ENCODE assay signal across 7 mouse cellular contexts in genomic region chr4:63019428-63019858, GRCm38 (mm10). TPM values are rescaled to one million over a fixed set of nuclear protein-coding genes. Genes with fewer than 3 reads are reported as not detected.
DNase-seq lines count a peak whose midpoint lies in the region; ATAC-seq and TF ChIP-seq lines count a peak whose summit lies in the region.

No protein-coding gene starts in this region.

- no peak overlapping the region for H3K27ac ChIP-seq in midbrain, embryonic 11.5 days (ENCODE audit: low read depth, low read length)
- H3K27ac ChIP-seq in midbrain, embryonic 10.5 days (replicated peaks) = no peak overlapping the region; the same call in 1 of the 2 replicates
- no peak overlapping the region for H3K27ac ChIP-seq in forebrain, postnatal 0 days (ENCODE audit: low read depth, low read length)
- no peak overlapping the region for H3K27ac ChIP-seq in kidney, postnatal 0 days
- H3K27ac ChIP-seq in stomach, embryonic 14.5 days (ENCODE audit: low read length) = no peak overlapping the region

- no peaks in the 10 kb centered on the region for H3K9me3 ChIP-seq in midbrain, embryonic 11.5 days (ENCODE audit: control insufficient read depth, low read length)
- H3K9me3 ChIP-seq in midbrain, embryonic 10.5 days (replicated peaks) = peaks cover 5% of the 10 kb centered on the region; the same call in 1 of the 2 replicates
- H3K9me3 ChIP-seq in forebrain, postnatal 0 days (ENCODE audit: low read length) = no peaks in the 10 kb centered on the region
- H3K9me3 ChIP-seq in kidney, postnatal 0 days (replicated peaks; ENCODE audit: low read length) = no peaks in the 10 kb centered on the region
- H3K9me3 ChIP-seq in stomach, embryonic 14.5 days (ENCODE audit: control insufficient read depth, low read depth, low read length) = no peaks in the 10 kb centered on the region

- no peak overlapping the region for H3K9ac ChIP-seq in midbrain, embryonic 11.5 days (ENCODE audit: low read length)
- H3K9ac ChIP-seq in forebrain, postnatal 0 days = no peak overlapping the region
- H3K9ac ChIP-seq in kidney, postnatal 0 days (ENCODE audit: low read depth, low read length) = no peak overlapping the region
- no peak overlapping the region for H3K9ac ChIP-seq in stomach, embryonic 14.5 days (replicated peaks; ENCODE audit: low read depth, low read length)

- H3K4me1 ChIP-seq in midbrain, embryonic 11.5 days (ENCODE audit: control insufficient read depth, insufficient read depth, low read length) = no peaks in the 10 kb centered on the region
- H3K4me1 ChIP-seq in midbrain, embryonic 10.5 days = peaks cover 4% of the 10 kb centered on the region; the same call in 1 of the 2 replicates
- no peaks in the 10 kb centered on the region for H3K4me1 ChIP-seq in forebrain, postnatal 0 days (ENCODE audit: insufficient read depth)
- H3K4me1 ChIP-seq in kidney, postnatal 0 days (replicated peaks; ENCODE audit: insufficient read depth, low read length) = peaks cover 7% of the 10 kb centered on the region
- peaks cover 12% of the 10 kb centered on the region; the same call in 1 of the 2 replicates for H3K4me1 ChIP-seq in stomach, embryonic 14.5 days (ENCODE audit: control insufficient read depth, insufficient read depth, low read length)

- no peaks in the 10 kb centered on the region for H3K36me3 ChIP-seq in midbrain, embryonic 11.5 days (ENCODE audit: control insufficient read depth, insufficient read depth, low read length)
- H3K36me3 ChIP-seq in midbrain, embryonic 10.5 days = peaks cover 6% of the 10 kb centered on the region; the same call in 1 of the 2 replicates
- H3K36me3 ChIP-seq in forebrain, postnatal 0 days (ENCODE audit: insufficient read depth) = no peaks in the 10 kb centered on the region
- no peaks in the 10 kb centered on the region for H3K36me3 ChIP-seq in kidney, postnatal 0 days (ENCODE audit: insufficient read depth, low read length)
- no peaks in the 10 kb centered on the region for H3K36me3 ChIP-seq in stomach, embryonic 14.5 days (ENCODE audit: control insufficient read depth, insufficient read depth, low read length)

- 81% methylated on average over 4 of the region's 4 CpGs for WGBS in midbrain, embryonic 11.5 days
- WGBS in midbrain, embryonic 10.5 days = 79% methylated on average over 4 of the region's 4 CpGs
- WGBS in forebrain, postnatal 0 days = 77% methylated on average over 4 of the region's 4 CpGs
- WGBS in kidney, postnatal 0 days = 70% methylated on average over 4 of the region's 4 CpGs
- 79% methylated on average over 4 of the region's 4 CpGs for WGBS in stomach, embryonic 14.5 days

- H3K27me3 ChIP-seq in midbrain, embryonic 11.5 days (ENCODE audit: control insufficient read depth, insufficient read depth, low read length) = no peaks in the 10 kb centered on the region
- H3K27me3 ChIP-seq in midbrain, embryonic 10.5 days (ENCODE audit: low read depth, poor library complexity, severe bottlenecking) = no peaks in the 10 kb centered on the region
- no peaks in the 10 kb centered on the region for H3K27me3 ChIP-seq in forebrain, postnatal 0 days (ENCODE audit: insufficient read depth, low read length)
- H3K27me3 ChIP-seq in kidney, postnatal 0 days (ENCODE audit: insufficient read depth, low read length) = no peaks in the 10 kb centered on the region
- H3K27me3 ChIP-seq in stomach, embryonic 14.5 days (ENCODE audit: control insufficient read depth, insufficient read depth, low read length) = no peaks in the 10 kb centered on the region

- peak; percentile 38; the same call in 1 of the 2 replicates for ATAC-seq in midbrain, embryonic 11.5 days (ENCODE audit: low FRiP score)
- ATAC-seq in forebrain, postnatal 0 days = no peak
- ATAC-seq in kidney, postnatal 0 days (replicated peaks; ENCODE audit: low FRiP score, low read depth) = peak; percentile 93
- peak; percentile 82 for ATAC-seq in stomach, embryonic 14.5 days (ENCODE audit: insufficient number of reproducible peaks, insufficient read depth, low FRiP score, low read depth)
- no peak for ATAC-seq in megakaryocyte progenitor cell, adult 5-6 weeks (replicated peaks; ENCODE audit: poor library complexity)

- H3K4me3 ChIP-seq in midbrain, embryonic 11.5 days (ENCODE audit: low read depth, low read length) = no peak overlapping the region
- H3K4me3 ChIP-seq in midbrain, embryonic 10.5 days = no peak overlapping the region
- no peak overlapping the region for H3K4me3 ChIP-seq in forebrain, postnatal 0 days (ENCODE audit: low read depth, low read length)
- H3K4me3 ChIP-seq in kidney, postnatal 0 days (replicated peaks; ENCODE audit: low read depth, low read length) = no peak overlapping the region
- H3K4me3 ChIP-seq in stomach, embryonic 14.5 days (ENCODE audit: low read depth, low read length) = no peak overlapping the region

- TF ChIP-seq CTCF in forebrain, postnatal 0 days (IDR thresholded peaks at IDR 0.05; ENCODE audit: low read depth) = peak; percentile 39; the same call in 1 of the 2 replicates
- TF ChIP-seq CTCF in kidney, postnatal 0 days (IDR thresholded peaks at IDR 0.05; ENCODE audit: low read depth) = peak; percentile 73

- DNase-seq in midbrain, embryonic 11.5 days (ENCODE audit: low spot score, missing footprints) = peak; percentile 75
- no peak for DNase-seq in midbrain, embryonic 10.5 days (ENCODE audit: low spot score)
- no peak for DNase-seq in forebrain, postnatal 0 days
- DNase-seq in kidney, postnatal 0 days (ENCODE audit: low spot score) = peak; percentile 68
- no peak for DNase-seq in T-cell, adult 2 months (ENCODE audit: low spot score)

- no peak overlapping the region for H3K4me2 ChIP-seq in midbrain, embryonic 11.5 days
- H3K4me2 ChIP-seq in forebrain, postnatal 0 days (ENCODE audit: low read depth) = no peak overlapping the region
- H3K4me2 ChIP-seq in kidney, postnatal 0 days (ENCODE audit: low read length) = no peak overlapping the region
- H3K4me2 ChIP-seq in stomach, embryonic 14.5 days (replicated peaks; ENCODE audit: low read depth, low read length) = no peak overlapping the region

RNA-seq across cellular contexts. Expression of gene Zfp618, which starts 54.1 kb away (rescaled TPM):
- 23.6 and 27.7 TPM in 2 replicates for polyA plus RNA-seq in midbrain, embryonic 11.5 days (2014; fragmentation: Nextera tagmentation; extraction: Ambion mirVana)
- polyA plus RNA-seq in midbrain, embryonic 10.5 days (2016; fragmentation: Nextera tagmentation; extraction: Ambion mirVana) = 23.9 and 26.6 TPM in 2 replicates
- 13.8 and 21.9 TPM in 2 replicates for total RNA-seq in forebrain, postnatal 0 days (2014; rRNA removed)
- 5.5 and 11.1 TPM in 2 replicates for polyA plus RNA-seq in forebrain, postnatal 0 days (2015; fragmentation: Nextera tagmentation; extraction: Ambion mirVana)
- 26.6 and 27.6 TPM in 2 replicates for polyA plus RNA-seq in kidney, postnatal 0 days (2015; fragmentation: Nextera tagmentation; extraction: Ambion mirVana)
- polyA plus RNA-seq in stomach, embryonic 14.5 days (2014; fragmentation: Nextera tagmentation; extraction: Ambion mirVana) = 27.1 and 32.0 TPM in 2 replicates
- 0.20 and 0.44 TPM in 2 replicates for total RNA-seq in megakaryocyte progenitor cell, adult 5-6 weeks (2015)
- total RNA-seq in megakaryocyte progenitor cell, adult 5-6 weeks (2017) = 0.08 and 0.27 TPM in 2 replicates

Comparison
In these comparisons a context has a peak if more than half of its experiments do, and no peak if none do; other contexts are left out.
1. DNase-seq: peak in midbrain, embryonic 11.5 days (single experiment) and kidney, postnatal 0 days (single experiment); none in midbrain, embryonic 10.5 days (single experiment), forebrain, postnatal 0 days (single experiment) and T-cell, adult 2 months (single experiment).
2. ATAC-seq: peak in midbrain, embryonic 11.5 days (single experiment), kidney, postnatal 0 days (single experiment) and stomach, embryonic 14.5 days (single experiment); none in forebrain, postnatal 0 days (single experiment) and megakaryocyte progenitor cell, adult 5-6 weeks (single experiment).